Mouse (Mus musculus) limb, embryonic 14.5 days (tissue): ENCODE data around the gene Psmc5. TPM values are rescaled to one million over a fixed set of nuclear protein-coding genes. Genes with fewer than 3 reads are reported as not detected.

ENCODE experiments used
- ATAC-seq: fragments of 200-750 bp; cut with Nextera tagmentation; 2 replicates; pipeline ENCODE4 v1.8.0; 2017; ENCODE audit warnings: low read depth, moderate number of reproducible peaks, moderate TSS enrichment; ENCODE audit not compliant: low FRiP score
- DNase-seq: peaks from one replicate; pipeline ENCODE4 v3.0.0-alpha.2; 2015; ENCODE audit warnings: low spot score
- H3K27ac ChIP-seq: fragments of 300-500 bp; sonication (generic); replicated peaks from 2 replicates; pipeline ENCODE4 v1.5.1; 2014; ENCODE audit warnings: low read depth, mild to moderate bottlenecking, low read length, moderate library complexity, mixed read lengths
- H3K27me3 ChIP-seq: fragments of 300-500 bp; sonication (generic); 2 replicates; pipeline ENCODE4 v1.6.1; 2014; ENCODE audit warnings: low read length, mixed read lengths; ENCODE audit not compliant: control insufficient read depth, insufficient read depth
- H3K36me3 ChIP-seq: fragments of 300-500 bp; sonication (generic); 2 replicates; pipeline ENCODE4 v1.6.1; 2014; ENCODE audit warnings: mild to moderate bottlenecking, low read length, moderate library complexity, mixed read lengths; ENCODE audit not compliant: control insufficient read depth, insufficient read depth
- H3K4me1 ChIP-seq: fragments of 300-500 bp; sonication (generic); 2 replicates; pipeline ENCODE4 v1.6.1; 2014; ENCODE audit warnings: antibody characterized with exemption, low read length, mixed read lengths; ENCODE audit not compliant: control insufficient read depth, insufficient read depth
- H3K4me2 ChIP-seq: fragments of 300-500 bp; sonication (generic); replicated peaks from 2 replicates; pipeline ENCODE4 v1.6.1; 2014; ENCODE audit warnings: low read depth, mild to moderate bottlenecking, low read length, moderate library complexity; ENCODE audit not compliant: severe bottlenecking
- H3K4me3 ChIP-seq: fragments of 300-500 bp; sonication (generic); replicated peaks from 2 replicates; pipeline ENCODE4 v1.5.1; 2014; ENCODE audit warnings: low read length
- H3K9ac ChIP-seq: fragments of 300-500 bp; sonication (generic); 2 replicates; pipeline ENCODE4 v1.6.1; 2014; ENCODE audit warnings: mild to moderate bottlenecking, low read depth, low read length, moderate library complexity; ENCODE audit not compliant: severe bottlenecking
- H3K9me3 ChIP-seq: fragments of 300-500 bp; sonication (generic); 2 replicates; pipeline ENCODE4 v1.6.1; 2016; ENCODE audit warnings: low read length; ENCODE audit not compliant: control insufficient read depth
- POLR2A ChIP-seq: fragments of 200-500 bp; IDR thresholded peaks from 2 replicates; pipeline ENCODE4 v1.8.0; 2012; ENCODE audit warnings: inconsistent platforms, mild to moderate bottlenecking, moderate library complexity, borderline replicate concordance; ENCODE audit not compliant: insufficient read depth, insufficient read length; ENCODE audit errors: extremely low read depth
- WGBS: fragments of 180-500 bp; shearing (Covaris S2); extraction: QIAGEN DNeasy Blood & Tissue Kit; methylation state at CpG from one replicate; pipeline ENCODE4 v1.1.7; 2014; 5-methylcytosine and 5-hydroxymethylcytosine counted together
- polyA plus RNA-seq, 2 experiments: library from polyadenylated mRNA; depleted of rRNA in 1 of 2; stranded (reverse) in 1 of 2; unstranded in 1 of 2; fragments of >200 nt; fragmentation: Nextera tagmentation in 1 of 2; extraction: Ambion mirVana in 1 of 2; gene quantifications; 2 replicates each; pipeline versions ENCODE4 v1.2.1 to v1.2.3; 2012 to 2014

Gene Psmc5
- polyA plus RNA-seq, 2 experiments, result 186 to 244 TPM

GRCm38 (mm10) chr11:106264988-106265387 lies 9.0 kb downstream of the Psmc5 start:
- no peak for DNase-seq
- Histone ChIP-seq H3K9ac (no peak overlapping the region), H3K27ac (no peak overlapping the region), H3K27me3 (no peaks in the 10 kb centered on the region), H3K4me2 (no peak overlapping the region), H3K36me3 (peaks cover 69% of the 10 kb centered on the region), H3K9me3 (no peaks in the 10 kb centered on the region), H3K4me1 (peaks cover 32% of the 10 kb centered on the region), H3K4me3 (no peak overlapping the region)
- TF ChIP-seq POLR2A, result no peak
- no peak for ATAC-seq
- 90% methylated on average over 15 of the region's 15 CpGs for WGBS

- Histone ChIP-seq H3K36me3 (peaks cover 67% of the 10 kb centered on the region), H3K4me2 (no peak overlapping the region), H3K9me3 (no peaks in the 10 kb centered on the region), H3K27ac (no peak overlapping the region), H3K4me1 (peaks cover 36% of the 10 kb centered on the region), H3K4me3 (no peak overlapping the region), H3K27me3 (no peaks in the 10 kb centered on the region), H3K9ac (no peak overlapping the region)
- DNase-seq (no peak), ATAC-seq (no peak)
- TF ChIP-seq POLR2A, result no peak
- WGBS, result 88% methylated on average over 4 of the region's 4 CpGs
Observed at GRCm38 (mm10) chr11:106265570-106265969, 9.6 kb downstream of the Psmc5 start.

GRCm38 (mm10) chr11:106266431-106266830 lies 10.5 kb downstream of the Psmc5 start:
- no peak overlapping the region for H3K27ac ChIP-seq
- DNase-seq (no peak), ATAC-seq (no peak)
- TF ChIP-seq POLR2A, result no peak
- peak overlapping the region; percentile 42; the same call in 1 of the 2 replicates for H3K4me2 ChIP-seq
- H3K4me1 ChIP-seq, result peaks cover 44% of the 10 kb centered on the region
- no peaks in the 10 kb centered on the region for H3K9me3 ChIP-seq
- H3K4me3 ChIP-seq, result 0 out of 2 replicates have a peak overlapping the region, but pooled peaks have one; percentile 25
- H3K9ac ChIP-seq, result no peak overlapping the region
- peaks cover 59% of the 10 kb centered on the region for H3K36me3 ChIP-seq
- no peaks in the 10 kb centered on the region for H3K27me3 ChIP-seq
- WGBS, result 88% methylated on average over 10 of the region's 10 CpGs

GRCm38 (mm10) chr11:106267311-106267852 lies 11.4 kb downstream of the Psmc5 start:
- Histone ChIP-seq H3K36me3 (peaks cover 49% of the 10 kb centered on the region), H3K27me3 (no peaks in the 10 kb centered on the region), H3K4me1 (peaks cover 44% of the 10 kb centered on the region), H3K9ac (peak overlapping the region; percentile 34; the same call in 1 of the 2 replicates), H3K4me3 (peak overlapping the region; percentile 25), H3K9me3 (no peaks in the 10 kb centered on the region), H3K27ac (peak overlapping the region; percentile 72), H3K4me2 (peak overlapping the region; percentile 42)
- no peak for TF ChIP-seq POLR2A
- DNase-seq, result peak; percentile 54
- 0 out of 2 replicates have a peak, but pooled peaks have one; percentile 10 for ATAC-seq
- WGBS, result 27% methylated on average over 14 of the region's 15 CpGs

GRCm38 (mm10) chr11:106267871-106268270 lies 11.9 kb downstream of the Psmc5 start:
- Histone ChIP-seq H3K4me2 (peak overlapping the region; percentile 42), H3K36me3 (peaks cover 44% of the 10 kb centered on the region), H3K9ac (peak overlapping the region; percentile 34), H3K27me3 (no peaks in the 10 kb centered on the region), H3K27ac (peak overlapping the region; percentile 72), H3K4me3 (peak overlapping the region; percentile 25), H3K4me1 (peaks cover 44% of the 10 kb centered on the region), H3K9me3 (no peaks in the 10 kb centered on the region)
- no peak for ATAC-seq
- WGBS, result 23% methylated on average over 5 of the region's 5 CpGs
- TF ChIP-seq POLR2A, result no peak
- no peak for DNase-seq
